Mouse (Mus musculus) WW6 (cell line): ENCODE measurements around the gene Rpl39l.
A peak's percentile ranks its signal among the peaks of the same experiment; 100 is the strongest.
"Not testable (repeated sequence)": the region's sequence is repeated elsewhere in the genome, so short reads cannot be mapped to it uniquely, and the experiment has no call there.

ENCODE experiments used
- DNase-seq: peaks from one replicate; pipeline ENCODE4 v3.0.0-alpha.2; 2013; ENCODE audit warnings: low read depth, low spot score

Rpl39l gene

DNA sequence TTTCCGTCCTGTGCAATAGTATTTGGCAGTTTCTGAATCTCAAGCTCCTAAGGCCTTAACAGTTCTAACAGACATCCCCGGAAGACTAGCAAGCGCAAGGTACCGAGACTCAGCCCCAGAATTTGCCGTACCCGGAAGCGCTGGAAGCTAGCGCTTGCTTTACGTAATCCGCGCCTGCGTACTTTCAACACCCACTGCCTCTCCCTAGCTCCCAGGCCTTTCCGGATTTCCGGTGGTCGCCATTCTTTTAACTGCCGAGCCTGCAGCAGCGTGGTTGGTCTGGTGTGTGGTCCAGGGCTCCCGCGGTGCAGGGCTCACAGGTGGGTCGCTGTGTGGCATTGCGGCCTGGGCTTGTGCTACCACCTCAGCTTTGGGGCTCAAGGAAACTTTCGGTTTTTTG, at the start of gene Rpl39l:
TSS of gene Rpl39l (plus strand) at position 222 of the 400 bp plus-strand sequence.
- no peak for DNase-seq

DNA sequence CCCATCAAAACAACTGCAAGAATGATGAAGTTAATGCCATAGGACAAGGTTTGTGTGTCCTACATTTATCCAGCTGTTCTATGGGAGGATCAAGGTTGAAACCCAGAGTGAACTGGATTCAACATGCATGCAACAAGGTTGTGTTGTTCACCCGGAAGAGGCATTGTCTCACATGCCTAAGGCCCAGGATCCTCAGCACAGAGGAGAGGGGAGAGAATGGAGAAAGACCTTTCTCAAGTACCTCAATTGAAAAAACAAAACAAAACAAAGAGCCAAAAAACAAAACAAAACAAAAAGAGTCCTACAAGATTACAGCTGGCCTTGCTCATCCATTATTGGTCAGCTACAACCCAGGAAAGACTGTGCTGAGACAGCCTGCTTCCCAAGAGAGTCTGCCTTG, 42.4 kb upstream of the Rpl39l start:
- DNase-seq = no peak

DNA sequence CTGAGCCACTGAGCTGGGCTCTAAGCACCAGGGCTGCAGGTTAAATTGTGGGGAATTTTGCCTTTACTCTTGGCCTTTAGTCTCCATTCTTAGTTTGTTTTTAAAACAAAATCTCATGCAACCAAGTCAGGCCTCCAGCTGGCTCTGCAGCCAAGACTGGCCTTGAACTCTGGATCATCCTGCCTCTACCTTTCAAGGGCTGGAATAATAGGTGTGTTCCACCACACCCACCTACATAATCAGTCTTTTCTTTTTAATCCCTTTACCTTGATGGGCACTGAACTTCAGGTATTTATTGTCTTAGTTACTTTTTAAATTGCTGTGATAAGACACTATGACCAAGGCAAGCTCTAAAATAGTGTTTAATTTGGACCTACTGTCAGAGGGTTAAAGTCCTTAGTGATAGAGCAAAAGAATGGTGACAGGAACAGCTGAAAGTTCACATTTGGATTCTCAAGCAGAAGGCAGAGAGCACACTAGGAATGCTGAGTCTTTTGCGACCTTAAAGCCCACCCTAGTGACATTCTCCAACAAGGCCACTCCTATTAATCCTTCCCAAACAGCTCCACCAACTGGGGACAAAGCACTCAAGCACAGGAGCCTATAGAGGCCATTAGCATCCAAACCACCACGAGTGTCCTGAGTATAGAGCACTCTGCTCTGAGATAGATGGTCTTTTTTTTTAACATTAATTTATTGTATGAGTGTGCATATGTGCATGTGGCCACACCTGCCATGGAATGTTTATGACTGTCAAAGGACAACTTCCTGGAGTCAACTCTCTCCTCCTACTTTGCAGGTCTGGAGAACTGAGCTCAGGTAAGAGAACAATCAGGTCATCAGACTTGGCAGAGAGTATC, 40.7 kb upstream of the Rpl39l start:
- DNase-seq = no peak

DNA sequence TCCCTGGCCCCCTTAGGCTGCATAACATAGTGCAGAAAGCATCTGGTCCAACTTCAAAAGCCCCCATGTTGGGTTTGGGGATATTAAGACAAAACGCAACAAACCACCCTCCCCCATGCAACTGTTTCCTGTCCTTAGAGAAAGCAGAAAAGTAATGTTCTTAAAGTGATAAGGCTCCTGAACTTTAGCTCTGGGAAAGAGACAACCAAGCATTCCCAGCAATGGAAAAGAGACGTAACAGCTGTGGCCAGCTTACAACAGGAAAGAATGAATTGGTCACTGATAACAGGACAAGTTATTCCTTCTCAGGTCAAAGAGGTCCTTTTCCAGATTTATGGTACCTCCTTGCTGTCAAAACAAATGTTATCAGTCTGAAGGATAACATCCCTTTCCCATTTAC, 26.9 kb upstream of the Rpl39l start:
- DNase-seq = no peak

DNA sequence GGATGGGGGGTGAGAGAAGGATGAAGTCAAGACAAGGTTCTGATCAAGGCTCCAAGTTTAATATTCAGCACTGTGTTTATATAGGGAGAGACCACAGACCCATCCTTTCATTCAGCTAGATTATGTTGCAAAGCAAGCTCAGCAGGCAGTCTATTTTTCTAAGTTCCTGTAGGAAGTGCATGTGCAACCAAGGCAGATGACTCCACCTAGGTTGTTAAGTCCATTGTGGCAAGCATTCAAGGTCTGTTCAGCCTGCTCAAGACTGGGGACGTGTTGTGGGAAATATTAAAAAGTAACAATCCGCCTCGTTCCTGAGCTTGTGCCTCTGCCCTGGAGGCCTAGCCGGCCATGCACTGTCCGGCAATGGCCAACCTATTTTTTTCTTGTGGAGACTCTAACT, 22.6 kb upstream of the Rpl39l start:
- DNase-seq = no peak

DNA sequence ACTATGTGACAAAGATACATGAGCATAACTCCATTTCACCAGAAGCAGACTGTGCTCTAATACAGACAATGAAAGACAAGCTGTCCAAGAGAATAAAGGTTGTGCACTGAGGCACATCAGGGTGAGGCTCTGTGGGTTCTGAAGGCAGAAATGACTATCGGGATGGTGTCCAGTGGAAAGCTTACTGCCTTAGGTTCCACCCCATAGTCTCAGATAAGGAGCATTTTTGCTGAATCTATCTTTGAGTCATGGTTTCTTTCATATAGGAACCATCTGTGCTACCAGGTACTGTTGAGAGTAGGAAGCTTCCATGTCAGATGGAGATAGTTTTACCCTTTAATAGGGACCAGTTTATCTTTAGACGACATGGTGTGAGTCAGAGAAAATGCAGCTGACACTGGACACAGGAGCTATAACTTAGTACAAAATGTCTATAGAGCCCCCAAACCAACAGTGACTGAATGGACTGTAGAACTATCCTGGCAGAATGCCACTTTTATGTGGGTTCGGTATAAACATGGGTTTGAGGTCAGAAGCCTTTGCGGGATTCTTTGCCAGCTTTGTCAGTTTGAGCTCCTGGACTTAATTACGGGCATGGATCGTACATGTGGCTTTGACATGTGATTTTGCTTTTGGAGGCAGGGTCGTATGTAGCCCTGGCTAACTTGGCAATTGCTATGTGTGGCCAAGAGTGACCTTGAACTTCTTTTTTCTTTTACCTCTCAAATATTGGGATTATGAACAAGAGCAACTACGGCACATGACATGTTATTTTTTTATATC, 712 bp upstream of the Rpl39l start:
- DNase-seq = no peak

DNA sequence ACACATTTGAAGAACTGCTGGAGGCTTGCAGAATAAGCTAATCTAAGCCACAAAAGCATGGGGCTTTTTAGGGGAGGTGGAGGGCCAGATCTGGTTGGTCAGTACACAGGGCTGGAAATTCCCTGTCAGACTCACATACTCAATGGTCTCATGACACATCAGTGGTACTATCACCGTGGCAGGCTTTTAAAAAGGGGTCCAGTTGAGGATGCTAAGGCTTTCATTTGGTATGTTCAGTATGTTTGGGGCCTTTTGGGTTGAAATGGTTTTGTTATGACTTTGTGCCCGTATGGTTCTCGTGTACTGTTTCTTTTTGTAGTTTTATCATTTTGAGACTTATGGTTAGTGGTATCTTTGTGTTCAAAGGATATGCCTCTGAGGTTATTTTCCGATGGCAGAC, 1.2 kb downstream of the Rpl39l start:
- DNase-seq = no peak

DNA sequence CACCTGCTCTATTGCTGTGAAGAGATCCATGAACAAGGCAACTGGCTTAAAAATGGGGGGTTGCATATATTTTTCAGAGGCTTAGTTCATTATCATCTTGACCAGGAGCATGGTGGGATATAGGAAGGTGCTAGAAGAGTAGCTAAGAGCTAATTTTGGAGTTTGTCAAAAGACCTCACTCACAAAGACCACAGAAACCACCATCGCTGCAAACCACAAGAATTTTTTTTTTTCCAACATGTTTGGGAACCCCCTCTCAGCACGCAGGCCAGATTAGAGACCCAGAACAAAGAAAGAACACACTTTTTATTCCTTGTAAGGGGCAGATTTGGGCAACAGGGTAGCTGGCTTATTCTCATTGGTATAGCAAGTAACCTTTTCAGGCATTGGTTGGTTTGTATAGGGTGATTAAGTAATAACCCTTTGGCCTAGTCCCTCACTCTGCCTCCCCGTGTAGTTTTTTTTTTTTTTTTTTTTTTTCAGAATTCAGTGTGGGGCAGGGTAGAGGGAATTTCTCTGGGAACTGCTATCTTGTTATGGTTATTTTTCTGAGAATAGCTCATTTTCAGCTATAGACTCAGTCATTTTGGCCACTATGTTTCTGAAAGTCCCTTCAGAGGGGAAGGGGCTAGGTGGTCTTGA, 2.3 kb downstream of the Rpl39l start:
- no peak for DNase-seq

DNA sequence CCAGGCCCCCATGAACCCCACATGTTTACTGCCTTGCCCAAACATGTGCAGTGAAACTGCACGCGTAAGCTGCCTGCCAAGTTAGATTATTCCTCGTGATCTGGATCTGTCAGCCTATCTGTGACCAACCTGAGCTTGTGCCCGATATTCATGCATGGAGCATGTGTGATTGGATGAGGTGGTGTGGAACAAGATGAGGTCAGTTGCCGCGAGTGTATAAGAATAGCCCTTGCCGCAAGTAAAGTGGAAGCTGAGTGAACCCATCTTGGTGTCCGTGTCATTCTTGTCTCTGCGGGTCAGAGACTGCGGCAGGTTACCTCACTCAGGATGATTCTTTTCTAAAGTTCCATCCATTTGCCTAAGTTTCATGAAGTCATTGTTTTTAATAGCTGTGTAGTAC, 17.4 kb downstream of the Rpl39l start:
- DNase-seq = not testable (repeated sequence)

DNA sequence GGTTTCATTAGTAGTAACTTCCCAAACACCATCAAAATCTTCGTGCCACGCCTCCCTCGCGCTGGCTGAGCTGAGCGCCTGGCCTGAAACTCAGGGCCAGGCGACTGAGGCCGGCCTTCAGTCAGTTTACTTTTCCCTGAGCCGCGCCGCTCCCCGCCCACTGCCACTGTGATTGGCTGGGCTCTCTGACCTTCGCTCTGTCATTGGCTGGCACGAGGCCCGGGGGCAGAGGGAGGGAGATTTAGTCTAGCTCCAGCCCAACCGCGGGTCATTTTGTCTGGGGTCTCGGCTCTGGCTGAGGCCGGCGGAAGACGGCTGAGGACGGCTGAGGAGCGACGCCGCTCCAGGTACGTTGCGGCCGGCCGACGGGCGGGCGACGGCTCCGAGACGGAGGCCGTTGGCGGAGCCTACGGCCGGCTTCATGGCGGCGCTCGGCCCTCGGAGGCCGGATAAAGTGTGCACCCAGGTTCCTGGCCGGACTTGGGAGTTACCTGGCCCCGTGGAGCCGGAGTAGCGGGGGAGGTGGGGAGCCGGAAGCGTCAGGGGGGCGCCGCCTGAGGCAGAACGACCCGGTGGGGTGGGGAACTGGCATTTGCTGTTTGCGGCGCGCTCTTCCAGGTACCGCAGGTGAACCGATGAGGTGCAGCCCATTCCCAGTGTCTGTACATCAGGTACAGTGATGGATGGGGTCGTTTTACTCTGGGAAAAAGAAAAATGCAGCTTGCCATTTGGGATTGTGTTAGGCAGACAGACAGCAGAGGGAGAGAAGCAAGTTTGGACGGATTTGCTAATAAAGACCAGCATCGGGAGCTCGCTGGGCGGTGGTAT, 22.9 kb downstream of the Rpl39l start, which contains the start of gene Atf7ip2:
TSS of gene Atf7ip2 (plus strand) at position 34 of the 828 bp plus-strand sequence.
- DNase-seq = peak; percentile 69

DNA sequence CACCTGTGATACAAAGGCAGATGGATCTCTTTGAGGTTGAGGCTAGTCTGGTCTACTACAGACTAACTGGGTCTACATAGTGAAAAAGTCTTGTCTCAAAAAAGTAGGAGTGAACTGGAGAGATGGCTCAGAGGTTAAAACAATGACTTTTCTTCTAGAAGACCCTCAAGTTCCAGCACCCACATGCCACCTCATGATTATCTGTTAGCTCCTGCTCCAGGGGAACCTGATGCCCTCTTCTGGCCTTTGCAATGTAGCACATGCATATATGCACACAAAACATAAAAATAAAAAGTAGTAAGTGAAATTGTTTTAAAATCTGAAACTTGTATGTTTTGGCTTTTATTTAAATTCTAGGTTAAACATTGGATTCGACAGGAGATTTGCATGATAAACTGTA, 38.8 kb downstream of the Rpl39l start:
- no peak for DNase-seq

DNA sequence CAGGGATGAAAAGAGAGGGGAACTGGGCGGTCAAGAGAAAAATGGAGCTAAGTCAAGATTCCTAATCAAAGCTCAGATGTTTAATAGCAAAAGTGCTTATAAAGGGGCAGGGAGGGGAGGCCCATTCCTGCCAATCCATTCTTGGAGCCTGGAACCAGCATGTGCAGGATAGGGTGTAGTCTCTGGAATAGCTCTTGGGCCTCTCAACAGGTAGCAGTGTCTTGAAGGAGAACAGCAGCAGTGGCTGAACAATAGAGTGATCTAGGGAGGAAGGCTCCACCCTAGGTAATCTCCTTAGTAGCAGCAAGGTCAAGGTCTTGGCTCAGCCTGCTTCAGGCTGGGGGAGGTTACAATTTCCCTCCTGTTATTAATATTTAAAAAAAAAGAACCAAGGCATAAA, 46.3 kb downstream of the Rpl39l start:
- not testable (repeated sequence) for DNase-seq

DNA sequence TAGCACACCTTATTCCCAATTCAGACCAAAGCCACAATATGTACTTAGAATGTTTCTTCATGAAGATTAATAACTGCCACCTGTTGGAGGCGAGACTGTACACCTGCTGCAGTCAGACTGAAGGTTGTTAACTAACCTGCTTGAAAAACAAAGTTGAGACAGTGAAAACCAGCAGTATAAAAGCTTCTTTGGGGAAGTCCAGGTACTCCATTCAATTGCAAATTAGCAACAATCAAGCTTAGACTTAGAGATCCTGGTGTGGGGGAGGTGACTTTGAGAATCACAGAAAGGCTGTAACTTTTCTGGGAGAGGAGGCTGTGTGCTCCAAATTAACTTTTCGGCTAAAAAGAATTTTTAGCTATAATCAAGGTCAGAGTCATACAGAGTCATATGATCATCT, 47.0 kb downstream of the Rpl39l start:
- DNase-seq = not testable (repeated sequence)
